Mouse (Mus musculus): Measurements from ENCODE around the gene 2310039H08Rik. TPM values are rescaled to one million over a fixed set of nuclear protein-coding genes. Genes with fewer than 3 reads are reported as not detected.
A peak's percentile ranks its signal among the peaks of the same experiment; 100 is the strongest.
"Not testable (repeated sequence)": the region's sequence is repeated elsewhere in the genome, so short reads cannot be mapped to it uniquely, and the experiment has no call there.

Gene 2310039H08Rik
- total RNA-seq, 2 experiments from 2014 or later = 15.0 to 17.1 TPM

DNA sequence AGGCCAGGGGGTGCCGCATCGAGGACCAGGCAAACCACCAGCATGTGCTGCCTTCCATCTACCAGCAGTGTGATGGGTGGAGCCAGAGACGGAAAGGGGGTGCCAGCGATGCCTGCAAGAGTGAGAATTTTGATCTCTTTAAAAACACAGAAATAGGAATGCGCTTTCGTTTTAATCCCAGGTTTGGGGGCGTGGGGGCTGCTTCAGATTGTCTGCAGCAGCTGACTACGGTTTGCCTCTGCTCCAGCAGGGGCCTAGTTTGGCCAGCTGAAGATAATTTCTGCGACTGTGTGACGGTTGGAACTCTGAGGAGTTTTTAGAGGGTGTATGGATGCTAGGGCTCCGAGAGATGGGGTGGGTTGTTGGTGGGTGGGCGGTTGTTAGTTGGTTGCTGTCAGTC, 13.7 kb upstream of the 2310039H08Rik start:
- no peak for DNase-seq (ENCODE audit: low spot score in 2 of 2)

DNA sequence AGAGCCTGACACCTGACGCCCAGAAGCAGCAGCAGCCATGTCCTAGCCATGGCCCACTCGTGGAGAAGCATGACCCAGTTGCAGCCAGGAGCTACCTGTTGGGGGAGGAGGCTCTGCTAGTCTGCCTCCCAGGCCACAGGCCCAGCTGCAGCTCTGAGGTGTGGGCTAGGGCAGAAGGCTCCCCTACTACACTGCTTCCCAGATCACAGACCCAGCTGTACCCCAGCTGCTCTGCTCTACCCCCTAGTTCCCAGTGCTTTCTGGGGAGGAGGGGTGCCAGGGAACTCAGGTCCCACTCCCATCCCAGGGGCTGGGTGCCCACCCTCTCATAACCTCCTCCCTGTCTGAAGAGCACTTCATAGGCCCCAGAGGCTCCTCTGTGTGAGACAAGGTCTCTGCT, 8.9 kb upstream of the 2310039H08Rik start, which contains the start of gene Ptcra:
Gene Ptcra (minus strand): TSS at position 169 of the 400 bp plus-strand sequence.
- no peak for DNase-seq (ENCODE audit: low spot score in 2 of 2)

DNA sequence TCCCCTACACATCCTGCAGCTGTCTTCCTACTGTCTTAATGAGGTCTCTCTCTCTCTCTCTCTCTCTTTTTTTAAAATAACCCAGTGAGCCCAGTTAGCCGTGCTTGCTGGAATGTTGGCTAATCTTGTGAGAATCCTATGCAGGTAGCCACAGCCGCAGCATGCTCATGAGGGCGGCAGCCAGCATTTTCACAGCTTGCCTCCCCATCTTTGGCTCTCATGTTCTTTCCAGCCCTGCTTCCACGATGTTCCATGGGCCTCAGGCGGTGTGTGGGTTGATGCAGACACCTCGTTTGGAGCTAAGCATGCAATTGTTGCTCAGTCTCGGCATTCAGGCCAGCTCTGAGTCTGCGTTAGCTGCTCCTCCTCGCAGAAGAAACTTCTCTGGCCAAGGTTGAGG, 7.5 kb upstream of the 2310039H08Rik start:
- not testable (repeated sequence) for DNase-seq (ENCODE audit: low spot score in 2 of 2)

DNA sequence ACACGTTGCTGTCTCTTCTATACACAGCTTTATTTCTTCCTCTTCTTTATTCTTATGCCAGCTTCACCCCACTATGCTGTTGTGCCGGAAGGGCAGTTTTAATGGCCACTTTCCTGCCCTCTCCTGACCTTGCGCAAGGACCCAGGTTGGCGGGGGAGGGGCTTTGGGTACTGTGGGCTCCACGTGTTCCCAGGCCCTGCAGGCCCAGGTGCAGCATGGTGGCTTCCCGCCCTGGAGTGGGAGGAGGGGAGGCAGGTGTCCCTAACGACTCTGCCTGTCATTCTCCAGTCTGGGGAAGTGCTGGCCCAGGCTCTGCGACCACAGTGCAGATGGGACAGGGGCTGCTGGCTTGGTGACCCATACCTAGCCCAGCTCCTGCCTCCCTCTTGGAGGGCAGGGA, 4.6 kb upstream of the 2310039H08Rik start:
- no peak for DNase-seq (ENCODE audit: low spot score in 2 of 2)

DNA sequence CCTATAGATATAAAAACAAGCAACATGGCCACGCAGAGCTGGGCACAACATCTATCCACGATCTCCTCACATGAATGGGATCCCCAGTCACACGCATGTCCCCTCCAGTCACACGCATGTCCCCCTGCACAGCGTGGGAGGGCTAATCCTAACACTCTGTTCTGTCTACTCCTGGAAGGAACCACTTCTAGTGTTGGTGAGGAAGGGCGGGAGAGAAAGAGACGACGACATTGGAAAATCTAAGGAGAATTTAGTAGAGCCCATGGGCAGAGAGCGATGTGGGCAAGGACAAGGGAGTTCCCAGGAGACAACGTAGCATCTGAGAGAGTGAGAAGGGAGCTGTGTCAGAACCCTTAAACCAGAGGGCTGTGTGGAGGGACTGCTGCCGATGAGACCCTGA, 1.9 kb upstream of the 2310039H08Rik start:
- DNase-seq (ENCODE audit: low spot score in 2 of 2) = no peak

DNA sequence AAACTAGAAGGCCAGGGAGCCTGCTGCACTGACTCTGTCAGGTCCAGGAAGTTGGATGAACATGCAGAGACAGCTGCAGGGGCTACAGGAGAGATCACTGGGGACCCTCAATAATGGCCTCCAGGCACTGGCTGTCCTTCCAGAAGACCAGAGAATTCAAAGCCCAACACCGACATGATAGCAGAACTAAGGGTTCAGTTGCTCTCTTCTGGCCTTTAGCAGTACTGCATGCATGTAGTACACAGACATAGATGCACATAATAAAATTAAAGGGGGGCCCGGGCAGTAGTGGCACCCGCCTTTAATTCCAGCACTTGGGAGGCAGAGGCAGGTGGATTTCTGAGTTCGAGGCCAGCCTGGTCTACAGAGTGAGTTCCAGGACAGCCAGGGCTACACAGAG, 1.4 kb upstream of the 2310039H08Rik start:
- no peak for DNase-seq (ENCODE audit: low spot score in 2 of 2)

DNA sequence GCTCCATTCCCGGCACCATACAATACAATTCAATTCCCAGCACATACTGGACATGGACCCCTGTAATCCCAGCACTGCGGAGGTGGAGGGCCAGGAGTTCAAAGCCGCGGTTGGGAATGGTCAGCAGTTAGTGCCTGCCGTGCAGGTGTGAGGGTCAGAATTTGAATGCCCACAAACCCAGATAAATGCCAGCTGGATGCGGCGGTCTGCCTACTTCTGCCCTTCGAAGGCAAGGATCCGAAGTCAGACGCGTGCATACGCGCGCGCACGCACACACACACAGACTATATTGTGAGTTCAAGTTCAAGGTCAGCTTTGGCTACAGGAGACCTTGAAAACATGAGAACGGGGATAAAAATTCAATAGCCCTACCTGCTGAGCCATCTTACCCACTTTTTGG, 819 bp upstream of the 2310039H08Rik start:
- DNase-seq (ENCODE audit: low spot score in 2 of 2) = no peak

DNA sequence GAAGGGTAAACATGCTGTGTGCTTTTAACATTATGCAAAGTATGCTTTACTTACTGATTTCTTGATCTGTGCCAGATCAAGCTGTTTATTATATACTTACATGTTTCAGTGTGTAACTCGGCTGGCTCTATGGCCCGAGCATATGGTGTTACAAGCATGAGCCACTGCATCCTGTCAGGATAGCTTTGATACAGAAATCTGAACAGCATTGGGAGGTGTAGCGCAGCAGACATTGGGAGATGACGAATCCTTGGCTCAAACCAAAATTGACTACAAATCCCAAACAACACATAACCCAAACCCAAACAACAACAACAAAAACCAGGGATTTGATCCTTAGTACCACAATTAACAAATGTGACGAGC, 414 bp upstream of the 2310039H08Rik start:
- no peak for DNase-seq (ENCODE audit: low spot score in 2 of 2)

DNA sequence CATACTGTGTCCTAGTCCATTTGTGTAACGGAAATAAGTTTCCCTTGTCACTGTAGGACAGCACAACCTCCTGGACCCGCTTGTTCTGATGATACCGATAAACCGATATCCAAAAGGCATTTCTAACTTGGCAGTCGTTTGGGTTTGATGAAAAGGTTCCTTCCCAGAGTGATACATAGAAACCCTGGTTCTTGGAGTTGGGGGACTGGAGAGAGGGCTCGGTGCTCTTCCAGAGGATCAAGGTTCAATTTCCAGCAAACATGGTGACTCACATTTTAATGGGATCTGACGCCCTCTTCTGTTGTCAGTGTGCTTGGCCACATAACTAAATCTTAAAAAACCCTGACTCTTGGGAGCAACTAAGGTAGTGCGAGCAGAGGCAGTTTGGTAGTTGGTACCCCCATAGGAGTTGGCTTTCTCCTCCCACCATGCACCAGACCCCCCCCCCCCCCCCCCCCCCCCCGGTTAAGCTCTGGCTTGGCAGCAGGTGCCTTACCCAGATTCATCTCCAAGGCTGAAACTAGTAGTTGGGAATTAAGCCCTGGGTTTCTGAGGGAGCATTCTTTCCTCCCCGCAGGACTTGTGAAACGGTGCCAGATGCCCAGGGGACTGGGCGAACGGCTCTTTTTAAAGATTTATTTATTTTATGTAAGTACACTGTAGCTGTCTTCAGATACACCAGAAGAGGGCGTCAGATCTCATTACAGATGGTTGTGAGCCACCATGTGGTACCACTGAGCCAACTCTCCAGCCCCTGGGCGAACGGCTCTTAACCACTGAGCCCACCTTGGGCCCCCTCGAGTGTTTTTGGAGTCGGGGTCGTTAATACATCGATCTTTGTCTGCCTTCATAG, 1.1 kb downstream of the 2310039H08Rik start:
- DNase-seq (ENCODE audit: low spot score in 2 of 2) = peak in 1 of 2 experiments; percentile 23

DNA sequence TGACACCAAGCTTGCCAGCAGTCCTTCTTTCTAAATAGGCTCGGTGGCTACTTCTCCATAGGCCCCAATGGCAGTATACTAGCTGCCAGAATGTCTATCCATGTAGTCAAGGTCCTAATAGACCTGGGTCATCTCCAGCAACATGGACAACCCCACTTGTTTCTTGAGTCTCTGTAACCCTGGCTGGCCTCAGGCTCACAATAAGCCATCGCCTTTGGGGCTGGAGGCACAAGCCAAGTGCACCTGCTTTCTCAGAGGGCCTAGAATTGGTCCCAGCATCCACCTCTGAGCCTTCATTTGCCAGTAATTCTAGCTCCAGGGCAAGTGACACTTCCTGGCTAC, 1.7 kb downstream of the 2310039H08Rik start:
- no peak for DNase-seq (ENCODE audit: low spot score in 2 of 2)

DNA sequence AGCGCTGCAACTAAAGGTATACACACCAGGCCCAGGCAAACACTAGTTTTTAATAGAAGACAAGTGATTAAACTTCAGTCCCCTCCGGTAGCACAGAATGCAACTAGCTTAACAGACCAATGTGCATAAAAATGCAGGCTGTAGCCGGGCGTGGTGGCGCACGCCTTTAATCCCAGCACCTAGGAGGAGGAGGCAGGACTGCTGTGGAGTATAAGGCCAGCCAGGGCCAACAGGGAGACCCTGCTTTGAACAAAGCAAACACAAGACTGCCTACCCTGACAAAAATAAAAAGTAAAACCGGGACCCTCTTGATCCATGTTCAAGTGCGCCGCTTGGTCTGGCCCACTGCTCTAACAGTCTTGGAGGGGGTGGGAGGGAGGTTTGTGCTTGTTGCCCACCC, 2.6 kb downstream of the 2310039H08Rik start:
- DNase-seq (ENCODE audit: low spot score in 2 of 2) = no peak

DNA sequence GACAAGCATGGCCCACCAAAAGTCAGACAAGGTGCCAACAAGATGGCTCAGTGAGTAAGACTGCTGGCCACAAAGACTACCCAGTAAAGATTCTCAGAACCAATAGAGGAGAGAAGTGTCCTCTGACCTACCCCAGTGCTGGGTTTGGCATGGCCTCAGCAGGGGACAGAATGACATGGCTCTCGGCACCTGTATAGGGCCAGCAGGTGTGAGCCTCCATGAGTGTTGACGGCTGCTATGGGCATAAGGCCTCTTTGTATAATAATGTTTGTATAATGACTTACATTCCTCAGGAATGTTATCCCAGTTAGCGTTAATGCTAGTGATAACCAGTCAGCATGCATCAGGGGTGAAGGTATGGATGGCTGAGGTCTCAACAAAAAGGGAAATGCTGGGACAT, 3.7 kb downstream of the 2310039H08Rik start:
- no peak for DNase-seq (ENCODE audit: low spot score in 2 of 2)

DNA sequence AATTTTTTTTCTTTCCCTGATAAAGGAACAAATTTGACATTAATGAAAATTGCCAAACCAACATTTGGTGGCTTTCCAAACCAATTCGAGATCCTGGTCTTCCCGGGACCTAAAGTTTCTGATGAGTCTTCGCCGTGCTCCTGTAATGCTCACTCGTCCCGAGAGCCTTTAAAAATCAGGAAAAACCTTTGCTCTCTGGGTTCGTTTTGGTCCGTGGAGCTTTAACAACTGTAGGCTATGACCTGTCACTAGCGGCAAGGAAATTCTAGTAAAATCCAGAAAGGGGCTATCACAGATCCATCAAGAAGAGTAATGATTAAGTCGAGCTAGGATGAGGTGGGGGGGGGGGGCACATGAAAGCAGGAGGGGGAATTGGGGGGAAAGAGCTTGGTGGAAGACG, 9.4 kb downstream of the 2310039H08Rik start:
- DNase-seq (ENCODE audit: low spot score in 2 of 2) = no peak

DNA sequence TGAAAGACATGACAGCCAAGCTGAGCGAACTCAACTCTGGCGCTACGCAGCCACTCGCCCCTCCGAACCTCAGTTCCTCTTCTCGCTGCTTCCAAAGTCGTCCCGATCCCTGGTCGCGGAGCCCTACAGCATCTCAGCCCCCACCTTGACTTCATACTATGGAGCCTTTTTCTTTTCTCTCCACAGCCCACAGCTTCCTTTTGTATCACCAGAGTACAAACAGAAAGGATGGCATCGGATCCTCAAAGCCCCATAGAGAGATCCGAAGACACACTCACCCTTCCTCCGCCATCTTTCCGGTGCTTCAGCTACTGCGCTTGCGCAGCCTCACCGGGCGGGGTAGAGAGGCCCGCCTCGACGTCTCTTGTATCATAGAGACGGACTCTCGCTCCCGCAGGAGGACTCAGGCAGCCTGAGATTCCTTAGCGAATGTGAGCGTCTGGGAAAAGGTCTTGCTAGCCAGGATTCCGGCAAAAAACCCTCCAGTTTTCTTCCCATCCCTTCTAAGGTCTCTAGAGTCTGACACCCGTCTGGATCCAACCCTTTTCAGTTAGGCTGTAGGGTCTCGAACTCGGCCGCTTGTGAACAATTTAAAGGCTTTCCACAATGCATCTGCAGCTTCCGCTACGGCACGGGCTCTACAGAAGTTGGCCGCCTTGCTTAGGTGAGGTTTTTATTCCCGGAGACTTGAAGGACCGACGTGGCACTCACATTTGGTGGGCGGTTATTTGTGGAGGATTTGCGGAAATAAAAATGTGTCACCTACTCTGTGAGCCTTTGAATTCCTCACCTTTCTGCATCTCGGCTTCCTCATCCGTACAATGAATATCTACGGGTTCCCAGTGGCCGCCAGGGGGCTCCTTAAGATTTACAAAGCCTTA, 10.1 kb downstream of the 2310039H08Rik start, which contains the start of gene Rpl7l1:
Gene Rpl7l1 (minus strand): TSS at position 332 of the 881 bp plus-strand sequence.
- peak; percentile 91 to 93 for DNase-seq (ENCODE audit: low spot score in 2 of 2)

DNA sequence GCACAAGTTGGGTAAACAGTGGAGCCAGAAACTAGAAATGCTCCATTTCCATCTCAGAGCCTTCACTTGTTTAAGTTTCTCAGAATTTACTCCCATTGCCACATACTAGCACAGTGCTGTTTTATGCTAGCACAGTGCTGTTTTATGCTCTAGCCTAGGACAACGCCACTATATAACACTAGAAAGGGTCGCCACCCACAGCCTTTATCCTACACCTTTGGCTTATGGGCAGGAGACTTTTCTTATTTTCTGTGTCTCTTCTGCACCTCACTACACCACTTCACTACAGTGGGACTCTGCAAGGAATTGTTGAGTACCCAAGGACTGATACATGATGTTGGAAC, 10.8 kb downstream of the 2310039H08Rik start:
- DNase-seq (ENCODE audit: low spot score in 2 of 2) = no peak

DNA sequence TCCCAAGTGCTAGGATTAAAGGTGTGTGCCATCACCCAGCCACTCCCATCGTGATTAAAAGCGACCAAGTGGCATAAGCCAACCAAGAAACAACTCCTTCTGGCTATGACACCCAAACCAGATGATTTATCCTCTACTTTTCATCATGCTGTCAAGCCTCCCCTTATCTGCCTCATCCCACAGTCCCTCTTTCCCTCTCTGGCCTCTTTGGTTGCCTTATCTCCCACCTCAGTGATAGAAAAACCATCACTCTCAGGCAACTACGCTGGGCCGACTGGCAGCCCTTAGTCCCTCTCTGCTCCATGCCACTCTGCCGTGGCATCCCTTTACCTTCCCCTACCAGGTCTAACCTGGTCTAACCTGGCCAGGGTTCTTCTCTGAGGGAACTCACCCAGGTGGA, 14.5 kb downstream of the 2310039H08Rik start:
- DNase-seq (ENCODE audit: low spot score in 2 of 2) = no peak

DNA sequence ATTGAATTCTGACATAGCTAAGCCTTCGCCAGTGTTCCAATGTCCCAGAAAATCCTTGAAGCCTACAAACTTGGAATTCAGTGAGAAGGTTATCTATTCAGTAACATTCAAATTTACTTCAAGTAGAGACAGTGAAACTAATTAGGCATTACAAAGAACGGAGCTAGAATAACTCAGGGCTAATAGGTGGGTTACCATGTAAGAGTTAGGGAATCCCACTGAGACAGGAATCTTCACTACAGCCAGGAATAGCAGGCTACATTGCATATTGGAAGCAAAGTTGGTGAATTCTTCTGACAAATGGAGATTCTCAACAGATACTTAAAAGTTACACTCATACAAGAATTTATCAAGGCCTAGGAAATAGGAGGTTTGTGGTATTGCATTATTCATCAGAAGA, 15.5 kb downstream of the 2310039H08Rik start:
- DNase-seq (ENCODE audit: low spot score in 2 of 2) = not testable (repeated sequence)

DNA sequence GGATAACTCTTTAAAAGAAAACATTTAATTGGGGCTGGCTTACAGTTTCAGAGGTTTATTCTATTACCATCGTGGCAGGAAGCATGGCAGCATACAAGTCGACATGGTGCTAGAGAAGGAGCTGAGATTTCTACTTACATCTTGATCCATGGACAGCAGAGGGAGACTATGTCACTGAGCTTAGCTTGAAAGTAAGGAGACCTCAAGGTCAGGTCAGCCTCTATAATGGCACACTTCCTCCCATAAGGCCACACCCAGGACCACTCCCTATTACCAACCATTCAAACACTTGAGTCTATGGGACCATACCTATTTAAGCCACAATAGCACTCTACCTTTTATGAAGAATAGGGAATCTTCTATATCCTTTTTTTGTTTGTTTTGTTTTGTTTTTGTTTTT, 20.5 kb downstream of the 2310039H08Rik start:
- no peak for DNase-seq (ENCODE audit: low spot score in 2 of 2)

DNA sequence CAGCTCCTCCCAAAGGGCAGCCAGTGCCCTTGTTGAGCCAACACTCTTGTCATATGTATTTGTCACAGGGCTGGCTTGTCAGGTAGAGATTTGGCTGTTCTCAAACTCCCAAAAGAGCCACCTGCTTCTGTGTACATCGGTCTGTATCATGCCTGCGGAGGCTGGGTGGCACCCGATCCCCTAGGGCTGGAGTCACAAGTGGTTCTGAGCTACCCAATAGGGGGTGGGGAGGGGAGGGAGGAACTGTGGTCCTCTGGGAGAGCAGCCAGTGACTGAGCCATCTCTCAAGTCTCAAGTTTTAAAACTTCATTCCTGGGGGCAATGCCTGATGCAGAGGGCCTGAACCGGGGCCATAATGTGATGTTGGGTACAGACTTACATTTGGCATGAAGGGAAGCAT, 24.3 kb downstream of the 2310039H08Rik start:
- DNase-seq (ENCODE audit: low spot score in 2 of 2) = no peak

DNA sequence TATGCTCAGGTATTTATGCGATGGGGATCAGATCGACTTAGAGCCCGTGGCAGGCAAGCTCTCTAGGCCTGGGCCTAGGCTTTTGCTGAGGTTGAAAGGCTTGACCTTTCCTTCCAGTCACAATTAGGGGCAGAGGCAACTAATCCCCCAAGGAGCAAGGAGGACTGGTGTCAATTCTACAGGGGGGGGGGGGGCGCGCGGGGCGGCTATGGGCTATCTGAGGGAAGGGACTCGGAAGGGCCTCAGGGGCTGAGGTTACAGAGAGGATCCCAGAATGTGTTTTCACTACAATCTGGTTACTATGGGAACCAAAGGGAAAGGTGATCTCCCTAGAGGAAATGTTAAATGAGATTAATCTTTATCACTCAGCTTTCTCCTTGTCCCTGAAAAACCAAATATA, 25.0 kb downstream of the 2310039H08Rik start:
- DNase-seq (ENCODE audit: low spot score in 2 of 2) = no peak

DNA sequence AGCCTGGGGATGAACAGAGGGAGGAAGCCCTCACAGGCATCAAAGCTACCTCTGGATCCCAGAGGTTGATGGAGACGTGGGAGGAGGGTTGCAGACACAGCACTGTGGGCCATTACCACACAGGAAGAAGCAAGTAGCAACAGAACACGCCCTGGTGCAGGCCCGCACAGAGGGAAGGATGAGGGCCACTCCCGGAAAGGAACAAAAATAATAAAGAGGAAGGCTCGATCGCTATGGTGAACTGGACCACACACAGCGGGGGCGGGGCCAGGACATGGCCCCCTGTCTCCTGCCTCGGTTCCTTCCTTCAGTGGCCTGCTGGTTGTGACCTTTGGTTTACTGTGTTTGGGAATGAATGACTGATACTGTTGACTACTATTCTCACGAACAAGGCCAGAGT, 27.2 kb downstream of the 2310039H08Rik start:
- DNase-seq (ENCODE audit: low spot score in 2 of 2) = no peak

DNA sequence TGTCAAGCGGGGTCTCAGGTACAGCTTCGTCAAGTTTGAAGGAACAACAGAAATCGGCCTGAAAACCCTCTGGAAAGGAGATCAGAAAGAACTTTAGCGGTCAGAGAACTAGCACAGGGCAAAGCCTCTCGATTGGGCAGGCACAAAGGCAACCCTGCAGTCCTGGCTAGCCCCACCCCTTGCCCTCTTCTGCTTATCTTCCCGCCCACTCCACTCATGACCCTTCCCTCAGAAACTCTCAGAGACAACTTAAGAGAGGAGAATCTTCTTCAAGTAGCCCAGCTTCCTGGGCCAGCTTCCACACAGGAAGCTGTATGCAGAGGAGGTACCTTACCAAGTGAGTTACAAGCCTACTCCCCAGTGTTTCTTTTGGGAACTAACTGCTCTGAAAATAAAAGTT, 29.3 kb downstream of the 2310039H08Rik start:
- DNase-seq (ENCODE audit: low spot score in 2 of 2) = no peak

Measured in layer of hippocampus, postnatal 10 days (tissue).